Mouse (Mus musculus): ENCODE results near the gene Emc10. TPM values are rescaled to one million over a fixed set of nuclear protein-coding genes. Genes with fewer than 3 reads are reported as not detected.

Gene Emc10
- 291 and 327 TPM in 2 replicates for polyA plus RNA-seq (2012; rRNA removed)

DNA sequence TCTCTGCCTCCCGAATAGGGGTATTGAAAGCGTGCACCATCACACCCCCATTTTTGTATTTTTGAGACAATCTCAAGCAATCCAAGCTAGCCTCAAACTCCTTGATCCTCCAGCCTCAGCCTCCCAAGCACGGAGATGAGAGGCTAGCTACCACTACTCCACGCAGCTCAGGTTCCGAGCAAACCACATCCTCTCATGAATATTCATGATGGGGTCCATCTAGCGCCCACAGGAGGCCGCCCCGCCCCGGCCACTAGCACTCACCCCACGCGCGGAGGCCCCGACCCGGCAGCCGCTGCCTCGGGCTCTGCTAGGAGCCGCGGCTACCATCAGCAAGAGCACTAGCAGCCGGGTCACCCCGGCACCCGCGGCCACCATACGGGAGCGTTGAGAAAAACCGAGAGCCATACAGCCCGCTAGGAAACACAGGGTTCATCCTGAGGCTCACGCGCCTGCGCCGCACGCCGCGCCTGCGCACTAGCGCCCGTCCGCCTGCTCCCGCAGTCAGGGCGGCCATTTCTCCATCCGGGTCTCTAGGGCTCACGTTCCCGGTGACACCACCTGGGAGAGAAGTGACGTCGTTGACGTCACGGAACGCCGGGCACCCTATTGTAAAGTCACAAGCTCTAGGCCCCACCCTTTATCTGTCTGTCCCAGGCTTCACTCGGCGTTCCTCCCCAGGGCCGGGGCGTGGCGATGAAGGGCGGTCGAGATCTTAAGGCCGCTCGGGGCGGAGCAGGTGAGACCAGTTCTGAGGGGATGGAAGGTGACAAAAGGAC is at the start of gene Emc10, which contains the start of gene Fam71e1:
Emc10 (minus strand) TSS at position 538 of the 779 bp plus-strand sequence.
Fam71e1 (plus strand) TSS at position 590 of the 779 bp plus-strand sequence.

DNA sequence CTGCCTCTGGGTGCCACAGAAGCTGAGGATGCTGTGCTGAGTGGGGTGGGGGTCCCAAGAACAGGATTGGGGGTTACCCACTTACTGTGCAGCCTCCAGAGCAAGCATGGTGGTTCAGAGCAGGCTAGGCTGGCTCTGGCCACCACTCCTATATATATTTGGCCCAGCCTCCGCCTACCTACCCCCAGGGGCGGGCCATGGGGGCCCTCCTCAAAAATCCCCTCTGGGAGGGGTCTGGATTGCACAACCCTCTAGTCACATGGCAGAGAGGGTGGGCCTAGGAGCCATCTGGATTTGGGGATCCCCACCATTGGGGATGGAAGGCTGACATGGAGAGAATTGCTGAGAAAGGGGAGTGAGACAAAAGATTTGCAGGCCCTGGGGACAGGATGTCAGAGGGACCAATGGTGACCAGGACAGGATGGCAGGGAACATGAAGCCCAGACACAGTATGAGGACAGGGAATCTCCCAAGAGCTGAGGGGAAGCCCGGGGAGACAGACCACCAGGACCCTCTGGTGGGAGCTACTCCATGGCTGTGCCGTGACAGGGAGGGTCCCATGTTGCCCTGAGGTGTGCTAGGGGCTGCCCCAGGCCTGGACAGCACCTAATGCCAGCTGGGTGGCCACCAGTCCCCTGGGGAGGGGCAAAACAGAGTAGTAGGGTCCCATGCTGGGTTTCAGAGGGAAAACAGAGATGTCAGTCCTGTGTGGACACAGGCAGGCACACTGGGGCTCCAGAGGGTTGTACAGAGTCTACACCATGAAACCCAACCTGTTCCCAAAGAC is 35.8 kb upstream of the Emc10 start, which contains the start of gene Spib:
Spib (minus strand) TSS at position 126 of the 787 bp plus-strand sequence.

DNA sequence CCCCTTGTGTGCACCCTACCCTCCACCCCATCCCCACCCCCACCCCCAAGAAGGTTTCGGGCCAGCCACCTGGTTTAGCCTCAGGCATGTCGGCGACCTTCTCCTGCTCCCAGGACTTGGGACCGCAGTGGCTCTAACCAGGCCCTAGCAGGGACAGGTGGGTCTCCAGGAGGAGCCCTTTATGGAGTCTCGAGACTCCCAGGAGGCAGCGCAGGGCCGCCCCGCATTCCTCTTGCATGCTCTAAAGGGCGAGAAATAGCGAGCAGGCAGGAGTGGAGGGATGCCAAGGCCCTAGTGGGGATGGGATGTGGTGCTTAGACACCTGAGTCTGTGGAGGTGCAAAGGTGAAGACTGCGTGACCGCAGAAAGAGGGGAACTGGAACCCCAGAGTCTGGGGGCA is 28.2 kb upstream of the Emc10 start, which contains the start of gene Mybpc2:
Mybpc2 (minus strand) TSS at position 155 of the 400 bp plus-strand sequence.

DNA sequence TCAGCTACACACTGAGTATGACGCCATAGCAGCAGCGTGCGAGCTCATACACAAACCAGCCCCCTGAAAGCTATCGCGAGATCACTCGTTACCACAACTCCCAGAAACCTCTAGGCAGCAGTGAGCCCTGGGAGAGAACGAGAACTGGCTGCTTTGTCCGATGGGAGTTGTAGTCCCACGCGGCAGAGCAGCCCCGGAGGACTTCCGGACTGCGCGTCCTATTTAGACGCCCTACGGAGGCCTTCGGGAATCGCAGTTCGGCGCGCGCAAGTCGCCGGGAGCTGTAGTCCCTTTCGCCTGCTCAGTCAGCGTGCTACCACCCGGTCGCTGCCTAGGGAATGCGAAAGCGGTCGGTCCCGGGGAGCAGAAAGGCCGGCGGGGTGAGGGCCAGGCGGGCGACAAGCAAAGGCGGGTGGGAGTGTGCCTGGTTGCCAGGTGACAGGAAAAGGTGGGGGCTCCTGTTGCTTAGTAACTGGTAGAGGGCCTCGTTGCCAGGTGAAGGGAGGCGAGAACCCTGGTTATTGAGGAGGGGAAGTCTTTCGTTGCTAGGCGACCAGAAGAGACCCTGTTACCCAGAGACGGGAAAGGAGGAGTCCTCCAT is 28.4 kb downstream of the Emc10 start, which contains the start of gene Josd2:
Josd2 (plus strand) TSS at position 170 of the 601 bp plus-strand sequence.

DNA sequence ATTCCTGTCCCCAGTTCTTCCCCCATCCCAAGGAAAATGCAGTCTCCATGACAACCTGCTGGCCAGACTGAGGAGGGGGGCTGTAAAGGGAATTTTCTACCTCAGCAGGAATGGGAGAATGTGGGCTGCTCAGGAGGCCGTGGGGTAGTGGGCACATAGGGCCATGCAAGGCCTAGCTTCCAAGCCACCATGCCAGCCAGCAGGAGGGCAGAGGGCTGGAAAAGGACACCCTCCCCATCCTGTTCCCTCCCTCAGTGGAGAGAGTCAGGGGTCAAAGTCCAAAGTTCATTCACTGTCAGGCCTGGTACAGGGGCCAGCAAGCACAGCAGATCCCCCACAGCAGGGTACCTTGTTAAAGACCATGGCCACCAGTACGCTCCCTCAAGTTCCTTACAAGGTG is 31.2 kb downstream of the Emc10 start, which contains the start of gene Aspdh:
Aspdh (plus strand) TSS at position 281 of the 400 bp plus-strand sequence.

Other genes starting within 250 kb of the Emc10 start
- gene 1700028J19Rik, start 249.8 kb downstream of the Emc10 start, polyA plus RNA-seq (2012; rRNA removed) = 2.2 and 3.5 TPM in 2 replicates
- 126 and 152 TPM in 2 replicates for gene 2410002F23Rik, start 249.8 kb downstream of the Emc10 start, polyA plus RNA-seq (2012; rRNA removed)
- not detected in 2 replicates for gene Acp4, start 239.2 kb downstream of the Emc10 start, polyA plus RNA-seq (2012; rRNA removed)
- not detected in 2 replicates for gene Gm15517, start 235.1 kb downstream of the Emc10 start, polyA plus RNA-seq (2012; rRNA removed)
- 5.3 and 6.9 TPM in 2 replicates for gene Clec11a, start 189.6 kb downstream of the Emc10 start, polyA plus RNA-seq (2012; rRNA removed)
- 1.1 TPM in 2 replicates for gene Shank1, start 186.3 kb downstream of the Emc10 start, polyA plus RNA-seq (2012; rRNA removed)
- 3.2 and 3.5 TPM in 2 replicates for gene Syt3, start 112.4 kb downstream of the Emc10 start, polyA plus RNA-seq (2012; rRNA removed)
- 0.87 and 0.89 TPM in 2 replicates for gene 1700008O03Rik, start 110.7 kb downstream of the Emc10 start, polyA plus RNA-seq (2012; rRNA removed)
- gene Lrrc4b, start 67.5 kb downstream of the Emc10 start, polyA plus RNA-seq (2012; rRNA removed) = 4.8 and 6.8 TPM in 2 replicates
- 0.23 and 0.88 TPM in 2 replicates for gene Aspdh, start 31.1 kb downstream of the Emc10 start, polyA plus RNA-seq (2012; rRNA removed)
- 136 and 144 TPM in 2 replicates for gene Josd2, start 28.5 kb downstream of the Emc10 start, polyA plus RNA-seq (2012; rRNA removed)
- 4.4 and 6.2 TPM in 2 replicates for gene Fam71e1, start 52 bp upstream of the Emc10 start, polyA plus RNA-seq (2012; rRNA removed)
- gene Mybpc2, start 28.1 kb upstream of the Emc10 start, polyA plus RNA-seq (2012; rRNA removed) = 0.34 and 0.46 TPM in 2 replicates
- 11.9 and 16.9 TPM in 2 replicates for gene Spib, start 35.5 kb upstream of the Emc10 start, polyA plus RNA-seq (2012; rRNA removed)
- 44.4 and 45.2 TPM in 2 replicates for gene Pold1, start 52.3 kb upstream of the Emc10 start, polyA plus RNA-seq (2012; rRNA removed)
- gene Nr1h2, start 57.4 kb upstream of the Emc10 start, polyA plus RNA-seq (2012; rRNA removed) = 231 and 268 TPM in 2 replicates
- gene Napsa, start 75.9 kb upstream of the Emc10 start, polyA plus RNA-seq (2012; rRNA removed) = 7.8 and 8.1 TPM in 2 replicates
- 2.7 and 2.8 TPM in 2 replicates for gene Kcnc3, start 94.1 kb upstream of the Emc10 start, polyA plus RNA-seq (2012; rRNA removed)
- 365 and 409 TPM in 2 replicates for gene Myh14, start 174.3 kb upstream of the Emc10 start, polyA plus RNA-seq (2012; rRNA removed)
- gene Izumo2, start 212.2 kb upstream of the Emc10 start, polyA plus RNA-seq (2012; rRNA removed) = not detected in 2 replicates